Mouse (Mus musculus) thymus, postnatal 0 days (tissue): Measurements from ENCODE around the gene Krt88. TPM values are rescaled to one million over a fixed set of nuclear protein-coding genes. Genes with fewer than 3 reads are reported as not detected.

Experiments used
- DNase-seq: peaks from one replicate; pipeline ENCODE4 v3.0.0-alpha.2; 2015; ENCODE audit warnings: low spot score
- polyA plus RNA-seq: library from polyadenylated mRNA; unstranded; fragments of >200 nt; fragmentation: Nextera tagmentation; extraction: Ambion mirVana; gene quantifications from 2 replicates; pipeline ENCODE4 v1.2.1, GENCODE M21; 2015

Krt88 gene
- polyA plus RNA-seq = 0.28 TPM in 1 of 2 replicates, not detected in the other

DNA sequence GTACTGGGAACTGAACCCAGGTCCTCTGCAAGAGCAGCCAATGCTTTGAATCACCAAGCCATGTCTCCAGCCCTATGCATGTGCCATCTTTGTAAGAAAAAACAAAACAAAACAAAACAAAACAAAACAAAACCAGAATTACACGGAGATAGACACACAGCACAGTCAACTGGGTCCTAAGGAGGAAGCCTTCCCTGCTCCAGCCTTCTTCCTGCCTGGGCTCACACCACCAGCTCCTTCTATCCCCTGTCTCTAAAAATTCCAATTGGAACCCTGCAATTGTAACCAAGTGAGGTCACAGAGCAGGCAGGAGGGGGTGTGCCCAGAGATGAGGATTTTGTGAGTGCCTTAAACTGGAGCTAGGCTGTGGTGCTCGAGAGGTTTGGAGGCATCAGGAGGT is at the start of gene Krt88:
Gene Krt88 (plus strand): TSS at position 301 of the 400 bp plus-strand sequence.
- no peak for DNase-seq

DNA sequence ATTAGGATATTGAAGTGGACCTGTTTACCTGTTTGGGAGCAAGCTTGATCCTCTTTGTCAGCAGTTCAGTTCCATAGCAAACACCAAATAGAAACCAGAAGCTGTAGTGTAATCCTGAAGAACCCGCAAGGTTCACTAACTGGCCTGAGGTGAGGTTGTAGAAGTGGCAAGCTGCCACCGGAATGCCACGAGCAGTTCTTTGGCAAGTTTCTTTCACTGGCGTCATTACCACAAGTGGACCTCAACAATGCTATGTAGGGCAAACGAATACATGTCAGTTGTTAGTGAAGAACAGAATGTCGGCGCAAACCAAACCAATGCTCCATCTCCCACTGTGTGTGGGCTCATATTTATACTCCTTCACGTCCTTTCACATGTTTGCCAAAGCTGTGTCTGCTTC is 49.3 kb upstream of the Krt88 start:
- DNase-seq = no peak

DNA sequence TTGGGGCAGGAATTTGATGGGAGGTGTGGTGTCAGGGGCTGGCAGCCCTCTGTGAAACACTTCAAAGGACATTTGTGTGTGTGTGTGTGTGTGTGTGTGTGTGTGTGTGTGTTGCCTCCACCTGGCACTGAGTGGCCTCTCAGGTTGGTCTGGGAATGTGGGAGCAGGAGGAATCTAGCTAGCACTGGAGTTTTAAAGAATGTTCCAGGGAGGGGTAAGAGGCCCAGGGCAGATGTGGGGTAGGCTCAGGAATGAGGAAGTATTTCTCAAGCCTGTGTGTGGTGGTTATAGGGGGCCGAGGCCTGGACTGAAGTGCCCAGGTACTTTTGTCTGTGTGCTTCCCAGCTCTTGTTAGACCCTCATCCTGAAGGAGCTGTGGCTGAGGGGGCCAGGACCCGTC is 36.8 kb upstream of the Krt88 start, which contains the start of gene Krt7:
Gene Krt7 (plus strand): TSS at position 269 of the 400 bp plus-strand sequence.
- no peak for DNase-seq

DNA sequence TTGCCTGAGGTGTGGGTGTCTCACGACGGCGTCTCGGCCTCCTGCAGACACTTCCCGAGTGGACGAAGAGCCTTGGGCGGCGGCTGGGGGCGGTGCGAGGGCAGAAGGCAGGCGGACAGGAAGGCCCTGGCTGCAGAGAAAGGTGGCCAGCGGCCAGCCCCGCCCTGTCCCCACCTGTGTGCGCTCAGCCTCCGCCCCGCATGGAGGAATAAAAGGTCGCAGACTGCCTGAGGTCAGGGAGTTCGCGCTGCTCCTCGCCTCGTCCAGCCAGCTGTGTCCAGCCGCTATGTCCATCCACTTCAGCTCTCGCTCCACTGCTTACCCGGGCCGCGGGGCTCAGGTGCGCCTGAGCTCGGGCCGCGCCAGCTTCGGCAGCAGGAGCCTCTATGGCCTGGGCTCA is 35.4 kb upstream of the Krt88 start:
- DNase-seq = no peak

DNA sequence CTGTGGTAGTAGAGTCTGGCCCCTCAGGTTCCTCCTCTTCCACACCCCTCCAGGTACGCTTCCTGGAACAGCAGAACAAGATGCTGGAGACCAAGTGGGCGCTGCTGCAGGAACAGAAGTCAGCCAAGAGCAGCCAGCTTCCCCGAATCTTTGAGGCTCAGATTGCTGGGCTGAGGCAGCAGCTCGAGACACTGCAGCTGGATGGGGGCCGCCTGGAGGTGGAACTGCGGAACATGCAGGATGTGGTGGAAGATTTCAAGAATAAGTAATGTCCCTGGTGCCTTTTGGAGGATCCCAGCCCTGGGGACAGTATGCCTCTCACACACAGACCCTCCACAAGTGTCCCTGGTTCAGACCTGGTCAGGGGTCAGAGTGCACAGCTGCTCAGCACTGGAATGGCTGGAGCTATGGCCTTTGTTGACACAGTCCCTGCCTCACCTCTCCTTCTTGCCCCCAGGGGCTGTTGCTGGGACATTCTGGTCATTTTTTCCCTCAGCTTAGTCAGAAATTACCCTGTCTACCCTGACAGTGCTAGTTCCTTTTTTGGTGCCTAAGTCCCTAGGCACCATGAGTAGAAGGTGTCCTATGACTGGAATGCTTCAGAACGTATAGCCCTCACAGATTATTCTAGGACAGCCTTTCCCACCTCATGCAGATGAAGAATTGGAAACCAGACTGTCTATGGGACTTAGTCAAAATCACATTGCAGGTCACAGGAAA is 33.5 kb upstream of the Krt88 start:
- DNase-seq = no peak

DNA sequence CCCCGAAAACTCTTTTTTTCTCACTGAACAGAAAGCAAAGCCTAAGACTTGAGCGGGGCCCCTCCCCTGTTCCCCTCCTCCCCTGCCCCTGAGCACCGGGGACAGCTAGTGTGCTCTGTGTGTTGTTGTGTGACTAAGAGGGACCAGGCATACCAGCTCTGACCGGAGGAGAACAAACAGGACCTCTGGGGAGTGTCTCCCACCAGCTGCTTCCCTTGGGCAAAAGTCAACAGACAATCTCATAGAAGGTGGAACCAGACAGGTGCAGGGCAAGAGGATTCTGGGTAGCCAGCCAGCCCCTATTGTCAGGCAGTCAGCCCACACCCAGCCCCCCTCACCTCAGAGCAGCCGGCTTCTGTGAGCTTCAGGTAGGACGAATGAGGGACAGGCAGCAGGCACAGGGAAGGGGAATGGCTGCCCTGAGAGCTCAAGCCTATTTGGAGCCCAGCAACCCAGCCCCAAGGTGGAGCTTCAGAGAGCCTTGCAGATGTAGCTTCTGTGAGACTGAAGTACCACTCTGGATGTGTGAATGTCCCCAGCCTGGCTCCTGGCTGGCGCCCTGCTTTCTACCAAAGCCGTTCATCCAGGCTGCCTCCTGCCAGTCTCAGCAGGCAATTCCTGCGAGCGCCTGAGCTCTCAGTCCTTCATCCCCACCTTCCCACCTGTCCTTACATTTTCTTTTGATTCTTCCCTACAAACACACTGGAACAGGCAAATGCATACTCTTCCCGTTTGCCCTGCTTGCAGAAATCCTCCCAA is 32.6 kb upstream of the Krt88 start:
- DNase-seq = no peak

DNA sequence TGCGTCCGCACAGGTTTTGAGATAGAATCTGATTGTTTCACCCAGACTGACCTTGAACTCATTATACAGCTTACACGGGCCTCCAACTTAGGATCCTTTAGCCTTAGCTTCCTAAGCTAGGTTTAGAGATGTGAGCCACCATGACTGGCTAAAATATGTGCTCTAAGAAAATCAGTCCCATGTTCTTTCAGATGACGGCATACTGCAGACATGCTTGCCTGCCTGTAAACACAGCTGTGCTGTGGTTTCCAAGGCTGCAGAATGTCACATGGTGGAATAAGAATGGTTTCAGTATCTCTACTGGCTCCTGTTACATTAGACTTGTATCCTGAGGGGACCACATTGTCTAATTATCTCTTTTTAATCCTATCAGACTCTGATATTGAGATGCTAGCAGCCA is 28.6 kb upstream of the Krt88 start:
- no peak for DNase-seq

DNA sequence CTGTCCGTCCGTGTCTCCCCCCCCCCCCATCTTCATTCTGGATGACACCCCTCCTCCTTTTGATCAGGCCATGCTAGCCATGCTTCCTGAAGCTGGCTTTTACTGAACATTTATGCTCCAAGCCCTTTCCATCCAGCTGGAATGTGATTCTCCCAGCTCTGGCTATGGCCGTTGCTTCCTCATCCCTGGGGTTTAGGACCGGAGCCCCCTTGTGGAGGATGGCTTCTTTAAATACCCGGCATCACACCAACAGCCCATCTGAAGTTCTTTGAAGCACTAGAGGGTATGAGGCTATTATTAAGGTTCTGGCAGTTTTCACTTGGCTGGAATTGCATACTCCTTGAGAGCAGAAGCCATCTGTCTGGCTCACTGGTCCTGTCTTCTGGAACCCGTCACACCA is 26.6 kb upstream of the Krt88 start:
- DNase-seq = no peak

DNA sequence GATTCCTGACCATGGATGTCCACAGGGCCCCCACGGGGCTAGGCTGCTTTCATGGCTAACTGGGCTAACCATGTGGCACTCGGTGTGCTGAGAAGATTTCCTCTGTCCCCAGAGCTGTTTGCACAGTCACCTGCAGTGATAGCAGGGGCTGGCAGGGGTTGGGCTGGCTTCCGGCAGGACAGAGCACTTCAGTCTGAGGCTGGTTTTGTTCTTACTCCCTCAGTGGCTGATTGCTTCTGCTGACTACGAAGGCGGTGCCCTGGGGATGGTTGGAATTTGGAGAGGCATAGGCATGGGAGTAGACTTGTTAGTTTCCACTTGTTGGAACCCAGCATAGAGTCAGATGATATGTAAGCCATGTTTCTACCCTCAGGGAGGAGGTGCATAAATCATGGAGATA is 22.6 kb upstream of the Krt88 start:
- no peak for DNase-seq

DNA sequence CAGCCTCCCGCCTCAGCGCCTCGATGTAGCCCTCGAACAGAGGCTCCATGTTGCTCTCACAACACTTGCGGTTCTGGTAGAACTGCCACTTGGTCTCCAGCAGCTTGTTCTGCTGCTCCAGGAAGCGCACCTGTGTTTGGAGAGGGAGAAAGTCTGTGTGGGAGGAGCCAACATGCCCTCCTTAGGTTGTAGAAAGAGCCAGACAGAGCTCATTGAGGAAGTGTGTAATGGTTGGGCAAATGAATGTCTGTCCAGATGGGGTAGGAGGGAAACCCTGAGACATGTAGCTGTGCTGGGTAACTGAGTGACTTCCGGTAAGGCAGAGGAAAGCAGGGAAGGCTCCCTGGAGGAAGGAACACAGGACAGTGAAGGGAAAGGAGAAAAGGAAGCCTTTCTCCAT is 10.9 kb upstream of the Krt88 start:
- no peak for DNase-seq

DNA sequence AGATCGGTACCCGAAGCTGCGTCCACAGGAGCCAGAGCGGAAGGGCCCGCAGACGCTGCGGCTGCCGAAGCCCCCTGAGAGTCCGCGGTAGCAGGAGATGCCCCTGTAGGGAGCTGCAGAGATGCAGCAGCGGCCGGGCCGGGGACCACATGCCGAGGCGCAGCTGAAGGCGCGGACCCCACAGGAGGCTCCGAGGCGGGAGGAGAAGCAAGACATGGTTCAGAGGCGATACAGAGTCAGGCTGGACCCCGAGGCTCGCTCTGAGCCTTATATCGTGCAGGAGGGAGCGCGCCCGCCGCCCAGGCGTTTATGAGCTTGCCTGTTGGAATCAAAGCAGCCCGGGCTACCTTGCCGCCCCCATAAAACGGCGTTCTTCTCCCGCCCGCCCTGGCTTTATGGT is 9.0 kb upstream of the Krt88 start, which contains the start of gene Krt87:
Gene Krt87 (minus strand): TSS at position 250 of the 400 bp plus-strand sequence.
- DNase-seq = no peak

DNA sequence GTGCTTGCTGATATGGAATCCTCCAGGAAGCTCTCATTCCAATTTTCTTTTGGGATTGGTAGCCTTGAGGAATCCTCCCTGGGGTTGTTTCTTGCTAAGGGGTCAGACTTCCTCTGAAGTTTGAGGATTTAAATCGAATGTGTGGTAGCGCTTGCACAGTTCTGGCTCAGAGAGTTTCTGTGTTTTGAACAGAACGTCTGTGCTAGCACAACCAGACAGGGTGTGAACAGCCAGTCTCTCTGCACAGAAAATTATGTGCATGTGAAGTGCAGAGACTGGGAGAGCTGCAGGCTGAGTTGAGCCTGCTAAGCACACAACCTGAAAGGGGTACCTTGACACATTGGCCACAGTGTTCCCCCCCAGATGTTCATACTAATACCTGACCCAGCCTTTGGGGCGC is 6.7 kb upstream of the Krt88 start:
- DNase-seq = no peak

DNA sequence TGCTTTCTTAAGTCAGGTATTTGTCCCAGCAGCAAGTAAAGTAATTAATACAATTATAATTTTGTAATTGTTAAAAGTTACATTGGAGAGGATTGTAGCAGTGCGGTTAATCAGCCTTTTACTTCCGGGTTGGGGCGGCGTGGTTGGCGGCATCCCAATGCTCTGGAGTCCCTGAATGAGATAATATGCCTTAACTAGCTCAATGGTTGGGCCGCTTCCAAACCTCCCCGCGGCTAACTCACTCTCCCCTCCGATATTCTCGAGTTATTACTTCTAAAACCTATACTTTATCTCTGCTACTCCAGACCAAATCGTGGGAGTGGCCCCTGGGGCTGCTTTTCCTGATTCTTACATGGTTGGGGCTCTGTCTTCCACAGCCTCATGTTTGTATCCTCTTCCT is 972 bp upstream of the Krt88 start:
- no peak for DNase-seq

DNA sequence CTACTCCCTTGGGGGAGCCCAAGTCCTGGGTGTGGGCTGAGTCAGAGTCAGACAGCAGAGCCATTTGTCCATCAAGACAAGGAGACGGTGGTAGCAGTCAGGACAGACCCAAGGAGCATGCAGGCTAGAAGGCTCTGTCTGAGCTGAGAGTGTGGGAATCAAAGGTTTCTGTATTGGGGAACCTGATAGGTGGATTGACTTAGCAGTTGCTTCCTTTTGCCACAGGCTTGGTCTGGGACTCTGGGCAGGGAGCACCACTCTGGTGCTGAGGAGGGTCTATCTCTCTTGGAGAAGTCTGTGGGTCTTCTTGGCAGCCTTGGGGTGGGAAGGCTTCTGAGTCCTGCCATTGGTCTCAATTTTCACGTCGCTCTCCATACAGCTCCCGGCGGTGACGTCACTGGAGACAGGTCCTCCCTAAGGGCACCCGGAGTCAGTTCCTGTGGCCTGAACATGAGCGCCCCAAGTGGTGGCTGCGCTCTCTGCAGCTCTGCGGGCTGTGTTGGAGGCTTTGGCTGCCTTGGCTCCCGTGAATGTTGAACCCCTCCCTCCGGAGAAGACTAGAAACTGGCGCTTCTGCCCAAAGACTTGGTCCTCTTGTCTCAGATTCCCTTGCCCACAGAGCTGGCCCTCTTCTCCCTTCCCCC is 5.7 kb downstream of the Krt88 start:
- peak; percentile 55 for DNase-seq

DNA sequence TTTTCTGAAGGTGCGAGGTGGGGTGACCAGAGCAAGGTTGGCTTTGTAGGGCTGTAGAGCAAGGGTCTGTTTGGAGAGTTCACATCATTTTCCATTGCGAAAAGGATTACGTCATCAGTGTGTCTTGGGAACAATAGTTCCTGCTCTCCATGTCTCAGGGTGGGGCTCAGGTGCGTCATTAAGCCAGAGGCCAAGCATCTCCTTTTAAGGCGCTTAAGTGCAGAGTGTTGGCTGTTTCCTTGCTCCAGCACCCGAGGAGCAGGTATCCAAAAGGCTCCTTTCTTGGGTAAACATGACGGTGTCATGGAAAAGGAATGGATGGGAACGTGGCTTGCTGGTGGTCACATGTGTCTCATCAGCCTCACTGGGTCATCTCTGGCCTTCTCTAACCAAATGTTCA is 7.2 kb downstream of the Krt88 start:
- no peak for DNase-seq

DNA sequence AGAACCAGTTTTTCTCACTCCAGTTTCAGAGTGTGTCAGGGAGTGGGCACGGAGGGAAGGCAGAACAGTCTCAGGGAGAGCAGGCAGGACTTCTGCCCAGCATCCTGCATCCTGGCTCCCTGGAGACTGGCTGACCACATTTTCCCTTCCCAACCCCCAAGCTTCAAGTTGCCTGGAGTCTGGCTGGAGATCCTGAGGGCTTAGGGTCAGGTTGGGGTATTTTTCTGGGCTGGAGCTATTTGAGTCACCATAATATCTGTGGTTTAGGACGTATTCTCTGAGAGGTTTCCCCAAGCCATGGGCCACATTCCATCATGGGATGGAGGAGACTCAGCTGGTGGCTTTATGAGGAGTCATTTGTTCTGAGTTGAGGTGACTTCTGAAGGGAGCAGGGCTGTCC is 7.7 kb downstream of the Krt88 start:
- DNase-seq = no peak

DNA sequence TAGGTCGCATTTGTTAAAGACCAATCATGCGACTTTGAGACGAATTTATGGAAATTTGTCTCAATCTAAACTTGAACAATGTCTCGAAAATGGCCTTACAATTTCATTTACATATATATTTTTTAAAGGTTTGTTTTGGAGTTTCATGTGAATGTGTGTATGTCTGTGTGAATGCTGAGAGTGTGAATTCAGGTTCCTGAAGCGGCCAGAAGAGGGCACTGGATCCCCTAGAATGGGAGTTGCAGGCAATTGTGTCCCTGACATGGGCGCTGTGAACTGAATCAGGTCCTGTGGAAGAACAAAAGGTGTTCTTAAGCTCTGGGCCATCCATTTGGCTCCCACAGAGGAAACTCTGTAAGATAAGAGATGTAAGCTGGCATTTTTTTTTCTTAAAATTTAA is 8.3 kb downstream of the Krt88 start:
- no peak for DNase-seq

DNA sequence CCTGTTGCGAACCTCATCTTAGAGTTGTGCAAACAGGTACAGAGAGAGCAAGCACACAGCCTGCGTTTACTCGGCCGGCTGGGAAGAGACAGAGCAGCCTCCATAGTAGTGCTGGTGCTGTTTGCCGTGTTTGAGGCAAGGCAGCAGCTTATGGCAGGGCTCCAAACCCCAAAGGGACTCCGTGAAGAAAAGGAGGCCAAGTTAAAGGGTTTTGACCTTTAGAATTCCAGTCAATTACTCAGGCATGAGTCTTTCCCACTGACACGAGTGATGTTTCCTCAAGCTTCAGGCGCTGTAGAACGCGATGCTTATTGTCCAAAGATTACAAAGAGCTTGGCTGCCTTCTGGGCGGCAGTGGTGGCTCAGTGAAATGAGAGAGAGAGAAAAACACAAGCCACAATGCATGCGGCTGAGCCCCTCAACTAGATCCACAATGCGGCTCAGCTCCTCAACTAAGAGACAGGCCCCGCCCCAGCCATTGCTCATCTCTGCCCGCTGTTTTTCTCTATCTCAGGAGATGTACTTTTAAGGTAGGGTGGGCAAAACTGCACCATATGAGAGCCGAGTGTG is 10.9 kb downstream of the Krt88 start:
- DNase-seq = no peak

DNA sequence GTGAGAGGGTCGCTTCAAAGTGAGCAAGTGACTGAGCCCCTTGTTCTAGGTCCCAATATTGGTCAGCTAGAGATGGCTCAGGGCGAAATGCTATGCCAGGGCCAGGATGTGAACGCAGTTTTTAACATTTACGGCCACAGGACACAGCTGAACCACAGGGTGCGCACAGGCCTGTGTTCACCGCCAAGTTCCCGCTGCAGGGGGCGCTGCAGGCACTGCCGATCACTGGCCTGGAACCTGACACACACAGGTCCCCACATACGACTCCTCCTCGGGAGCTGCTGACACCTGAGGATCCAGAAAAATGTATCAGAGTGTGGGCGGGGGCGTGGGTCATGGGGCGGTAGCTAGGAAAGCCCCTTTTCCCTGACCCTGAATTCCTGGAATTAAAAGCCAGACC is 11.7 kb downstream of the Krt88 start:
- DNase-seq = no peak

DNA sequence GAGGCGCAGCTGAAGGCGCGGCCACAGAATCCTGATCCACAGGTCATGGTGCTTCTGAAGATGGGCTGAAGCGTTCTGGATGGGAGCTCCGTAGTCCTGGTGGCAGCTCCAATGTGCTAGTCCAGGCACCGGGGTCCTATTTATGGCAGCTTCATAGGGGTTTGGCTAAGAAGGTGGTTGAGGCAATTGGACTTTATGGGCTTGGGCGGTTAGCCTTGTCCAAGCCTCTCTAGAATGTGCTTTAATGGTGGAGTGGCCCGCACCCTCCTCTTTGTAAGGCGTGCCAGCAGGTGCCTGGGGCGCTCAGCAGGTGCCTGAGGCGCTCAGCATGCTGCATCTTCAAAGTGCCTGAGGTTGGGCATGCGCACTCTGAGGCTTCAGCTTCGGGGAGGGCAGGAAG is 16.1 kb downstream of the Krt88 start, which contains the start of gene Krt81:
Gene Krt81 (minus strand): TSS at position 101 of the 400 bp plus-strand sequence.
- no peak for DNase-seq

DNA sequence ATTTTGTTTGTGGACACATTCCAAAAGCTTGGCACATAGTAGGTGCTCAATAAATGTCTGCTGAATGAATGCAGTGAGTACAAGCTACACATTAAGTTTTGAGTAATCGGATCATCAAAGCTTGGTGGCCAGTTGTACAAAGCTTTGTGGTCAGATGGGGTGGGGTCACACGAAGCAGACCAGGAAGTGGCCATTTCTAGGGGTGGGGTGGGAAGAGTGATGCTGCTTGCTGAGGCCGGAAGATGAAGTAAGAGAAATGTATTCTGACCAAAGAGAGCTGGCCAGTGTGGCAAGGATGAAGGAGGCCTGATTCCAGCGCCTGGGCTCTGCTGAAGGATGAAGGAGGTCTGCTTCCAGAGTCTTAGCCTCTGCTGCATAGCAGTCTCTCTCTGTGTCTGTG is 21.5 kb downstream of the Krt88 start:
- no peak for DNase-seq
